Mouse (Mus musculus) forebrain, embryonic 15.5 days (tissue): ENCODE measurements around the gene Dyx1c1. TPM values are rescaled to one million over a fixed set of nuclear protein-coding genes. Genes with fewer than 3 reads are reported as not detected.

ENCODE experiments used
- ATAC-seq: fragments of 200-750 bp; cut with Nextera tagmentation; replicated peaks from 2 replicates; pipeline ENCODE4 v1.8.0; 2017; ENCODE audit warnings: mild to moderate bottlenecking, moderate TSS enrichment, moderate library complexity
- H3K27ac ChIP-seq: fragments of 300-500 bp; sonication (generic); replicated peaks from 2 replicates; pipeline ENCODE4 v1.5.1; 2015; ENCODE audit warnings: mild to moderate bottlenecking, inconsistent platforms
- H3K27me3 ChIP-seq: fragments of 300-500 bp; sonication (generic); 2 replicates; pipeline ENCODE4 v1.6.1; 2015; ENCODE audit warnings: inconsistent platforms
- H3K36me3 ChIP-seq: fragments of 300-500 bp; sonication (generic); 2 replicates; pipeline ENCODE4 v1.6.1; 2015; ENCODE audit warnings: mild to moderate bottlenecking, inconsistent platforms
- H3K4me1 ChIP-seq: fragments of 300-500 bp; sonication (generic); 2 replicates; pipeline ENCODE4 v1.6.1; 2015; ENCODE audit warnings: inconsistent platforms
- H3K4me2 ChIP-seq: fragments of 300-500 bp; sonication (generic); replicated peaks from 2 replicates; pipeline ENCODE4 v1.6.1; 2015; ENCODE audit warnings: mild to moderate bottlenecking, inconsistent platforms
- H3K4me3 ChIP-seq: fragments of 300-500 bp; sonication (generic); 2 replicates; pipeline ENCODE4 v1.5.1; 2015; ENCODE audit warnings: mild to moderate bottlenecking, inconsistent platforms
- H3K9ac ChIP-seq: fragments of 300-500 bp; sonication (generic); replicated peaks from 2 replicates; pipeline ENCODE4 v1.6.1; 2015; ENCODE audit warnings: mild to moderate bottlenecking, inconsistent platforms
- H3K9me3 ChIP-seq: fragments of 300-500 bp; sonication (generic); 2 replicates; pipeline ENCODE4 v1.6.1; 2016; ENCODE audit warnings: inconsistent platforms
- WGBS: fragments of 180-500 bp; shearing (Covaris S2); methylation state at CpG from one replicate; pipeline ENCODE4 v1.1.7; 2015; ENCODE audit warnings: mixed read lengths; 5-methylcytosine and 5-hydroxymethylcytosine counted together
- microRNA-seq: library from miRNA; unstranded; fragments of <30 nt; microRNA quantifications from one replicate; pipeline ENCODE4, GENCODE M21; 2016
- polyA plus RNA-seq: library from polyadenylated mRNA; unstranded; fragments of >200 nt; fragmentation: Nextera tagmentation; extraction: Ambion mirVana; gene quantifications from 2 replicates; pipeline ENCODE4 v1.2.1, GENCODE M21; 2015

Dyx1c1 gene
- polyA plus RNA-seq, 1 experiment from 2014 or later: 2.4 TPM

DNA sequence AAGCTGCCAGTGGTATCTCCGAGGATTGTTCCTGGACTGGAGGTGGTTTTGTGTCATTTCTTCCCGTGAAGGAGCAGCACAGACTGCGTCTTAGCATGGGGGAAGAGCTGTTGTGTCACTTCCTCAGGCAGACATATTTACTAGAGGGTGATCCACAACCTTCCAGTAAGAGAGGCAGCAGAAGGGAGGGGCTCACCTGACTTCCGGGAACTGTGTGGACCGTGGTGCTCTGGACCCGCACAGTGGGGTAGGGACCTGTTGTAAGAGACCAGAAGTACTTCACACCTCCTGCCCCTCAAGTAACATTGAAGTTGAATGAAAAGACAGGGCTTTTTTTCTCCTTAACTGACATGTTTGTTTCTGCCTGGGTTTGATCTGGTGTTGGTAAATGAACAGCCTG is 46.5 kb downstream of the Dyx1c1 start:
- H3K9ac ChIP-seq: no peak overlapping the region
- H3K4me1 ChIP-seq: no peaks in the 10 kb centered on the region
- no peak overlapping the region for H3K4me2 ChIP-seq
- H3K27me3 ChIP-seq: no peaks in the 10 kb centered on the region
- H3K4me3 ChIP-seq: no peak overlapping the region
- WGBS: 90% methylated on average over 6 of the region's 6 CpGs
- H3K27ac ChIP-seq: no peak overlapping the region
- ATAC-seq: no peak
- peaks cover 62% of the 10 kb centered on the region for H3K36me3 ChIP-seq
- H3K9me3 ChIP-seq: no peaks in the 10 kb centered on the region

DNA sequence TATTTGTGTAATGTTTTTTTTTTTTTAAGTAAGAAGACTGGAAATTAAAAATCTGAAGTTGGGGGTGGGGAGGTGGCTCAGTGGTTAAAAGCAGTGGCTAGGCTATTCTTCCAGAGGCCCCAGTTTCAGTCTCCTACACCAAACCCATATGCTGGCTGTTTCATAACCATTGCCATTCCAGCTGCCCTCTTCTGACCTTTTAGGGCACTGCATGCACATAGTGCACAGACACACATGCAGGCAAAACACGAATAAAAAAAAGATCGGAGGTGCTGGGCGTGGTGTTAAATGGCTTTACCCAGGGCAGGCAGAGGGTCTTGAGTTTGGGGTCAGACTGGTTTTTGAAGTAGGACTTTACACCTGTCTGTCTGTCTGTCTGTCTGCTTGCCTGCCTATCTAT is 47.6 kb downstream of the Dyx1c1 start:
- Histone ChIP-seq H3K9ac (no peak overlapping the region), H3K4me2 (no peak overlapping the region), H3K9me3 (no peaks in the 10 kb centered on the region), H3K4me1 (no peaks in the 10 kb centered on the region), H3K4me3 (no peak overlapping the region), H3K27ac (no peak overlapping the region), H3K27me3 (no peaks in the 10 kb centered on the region), H3K36me3 (peaks cover 65% of the 10 kb centered on the region)
- ATAC-seq: no peak
- WGBS: 95% methylated on average over 3 of the region's 3 CpGs

DNA sequence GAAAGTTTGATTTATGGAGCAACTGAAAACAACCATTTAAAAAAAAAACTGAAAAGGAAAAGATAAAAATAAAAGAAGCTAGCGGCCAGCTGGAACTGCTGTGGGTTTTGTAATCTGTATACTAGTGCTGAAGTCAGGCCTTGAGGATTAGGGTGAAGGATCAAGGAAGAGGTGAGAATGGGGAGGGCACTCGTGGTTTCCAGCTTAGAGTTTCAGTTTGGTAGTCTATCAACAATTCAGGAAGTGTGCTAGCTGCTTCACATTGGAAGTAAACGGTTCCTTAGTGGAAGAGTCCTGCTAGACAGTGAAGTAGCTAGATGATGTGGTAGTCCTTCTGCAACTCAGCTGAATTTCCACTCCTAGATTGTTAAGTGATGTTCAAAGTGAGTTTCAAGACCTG is 49.8 kb downstream of the Dyx1c1 start:
- H3K9me3 ChIP-seq: no peaks in the 10 kb centered on the region
- H3K9ac ChIP-seq: no peak overlapping the region
- no peaks in the 10 kb centered on the region for H3K4me1 ChIP-seq
- no peaks in the 10 kb centered on the region for H3K27me3 ChIP-seq
- H3K36me3 ChIP-seq: peaks cover 77% of the 10 kb centered on the region
- no peak overlapping the region for H3K4me3 ChIP-seq
- ATAC-seq: no peak
- WGBS: 75% methylated on average over 3 of the region's 3 CpGs
- H3K27ac ChIP-seq: no peak overlapping the region
- H3K4me2 ChIP-seq: no peak overlapping the region

DNA sequence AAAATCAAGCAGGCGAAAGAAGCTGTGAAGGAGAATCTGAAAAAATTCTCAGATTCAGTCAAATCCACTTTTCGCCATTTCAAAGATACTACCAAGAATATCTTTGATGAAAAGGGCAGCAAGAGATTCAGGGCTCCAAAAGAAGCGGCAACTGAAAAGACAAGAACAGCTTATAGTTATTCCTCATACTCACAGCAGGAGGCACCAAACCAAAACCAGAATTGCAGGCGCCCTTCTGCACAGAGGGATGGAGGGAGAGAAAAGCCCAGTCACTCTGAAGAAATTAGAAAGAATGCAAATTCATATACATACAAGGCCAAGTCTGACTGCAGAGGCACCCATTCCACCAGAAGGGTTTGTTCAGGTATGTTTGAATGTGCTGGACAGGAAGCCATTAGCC is 54.0 kb downstream of the Dyx1c1 start:
- no peaks in the 10 kb centered on the region for H3K4me1 ChIP-seq
- H3K36me3 ChIP-seq: peaks cover 84% of the 10 kb centered on the region
- no peaks in the 10 kb centered on the region for H3K9me3 ChIP-seq
- no peak overlapping the region for H3K4me3 ChIP-seq
- 87% methylated on average over 4 of the region's 4 CpGs for WGBS
- H3K27me3 ChIP-seq: no peaks in the 10 kb centered on the region
- no peak overlapping the region for H3K4me2 ChIP-seq
- no peak for ATAC-seq
- no peak overlapping the region for H3K27ac ChIP-seq
- H3K9ac ChIP-seq: no peak overlapping the region

- H3K4me2 ChIP-seq: no peak overlapping the region
- H3K27ac ChIP-seq: no peak overlapping the region
- H3K9me3 ChIP-seq: no peaks in the 10 kb centered on the region
- no peak for ATAC-seq
- WGBS: 90% methylated on average over 13 of the region's 13 CpGs
- peaks cover 77% of the 10 kb centered on the region for H3K36me3 ChIP-seq
- no peaks in the 10 kb centered on the region for H3K4me1 ChIP-seq
- H3K4me3 ChIP-seq: no peak overlapping the region
- H3K9ac ChIP-seq: no peak overlapping the region
- no peaks in the 10 kb centered on the region for H3K27me3 ChIP-seq
These were observed 56.1 kb downstream of the Dyx1c1 start for GRCm38 (mm10) chr9:73014724-73015123.

DNA sequence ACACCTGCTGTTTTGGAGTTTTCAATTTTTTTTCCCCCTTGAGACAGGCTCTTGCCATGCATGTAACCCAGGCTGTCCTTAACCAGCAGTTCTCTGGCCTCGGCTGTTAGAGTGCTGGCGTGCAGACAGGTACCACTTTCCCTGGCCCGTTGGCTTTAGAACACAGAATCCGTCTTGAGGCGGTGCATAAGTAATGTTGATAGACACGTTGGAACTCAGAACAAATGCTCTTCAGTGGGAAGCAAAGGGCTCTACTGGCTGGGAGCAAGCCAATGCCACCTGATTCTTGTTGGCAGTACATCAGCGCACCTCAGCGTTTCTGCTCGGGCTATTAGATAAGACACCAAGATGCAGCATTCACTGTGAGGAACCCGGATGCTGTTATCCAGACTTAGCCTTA is 61.3 kb downstream of the Dyx1c1 start:
- Histone ChIP-seq H3K4me2 (no peak overlapping the region), H3K27ac (no peak overlapping the region), H3K9me3 (no peaks in the 10 kb centered on the region), H3K36me3 (peaks cover 52% of the 10 kb centered on the region), H3K27me3 (no peaks in the 10 kb centered on the region), H3K4me1 (no peaks in the 10 kb centered on the region), H3K9ac (no peak overlapping the region), H3K4me3 (no peak overlapping the region)
- ATAC-seq: no peak
- WGBS: 90% methylated on average over 10 of the region's 10 CpGs

DNA sequence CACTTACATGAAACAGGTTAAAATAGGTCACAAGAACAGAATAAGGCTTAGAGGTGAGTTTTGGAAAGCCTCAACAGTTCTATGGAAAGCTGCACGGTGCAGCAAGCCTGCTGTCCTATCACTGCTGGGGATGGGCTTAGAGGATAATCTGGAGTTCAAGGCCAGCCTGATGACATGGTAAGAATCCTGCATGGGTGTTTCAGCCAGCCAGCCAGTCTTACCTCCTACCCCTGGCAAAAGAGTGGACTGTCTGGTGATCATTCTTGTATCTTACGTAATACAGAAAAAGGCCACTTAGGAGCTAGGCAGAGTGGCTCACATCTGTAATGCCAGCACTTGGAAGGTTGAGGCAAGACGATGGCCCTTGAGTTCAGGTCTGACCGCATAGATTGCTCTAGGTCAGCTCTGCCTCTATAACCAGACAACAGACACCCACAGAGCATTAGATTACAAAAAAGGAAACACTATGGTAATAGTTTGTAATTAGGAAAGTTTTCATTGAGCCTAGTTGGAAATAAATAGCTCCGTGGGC is 62.0 kb downstream of the Dyx1c1 start:
- WGBS: 92% methylated on average over 5 of the region's 5 CpGs
- H3K27me3 ChIP-seq: no peaks in the 10 kb centered on the region

More for the DNA sequence above, 62.0 kb downstream of the Dyx1c1 start:
- Histone ChIP-seq H3K4me1 (peaks cover 2% of the 10 kb centered on the region; the same call in 1 of the 2 replicates), H3K9me3 (no peaks in the 10 kb centered on the region), H3K9ac (no peak overlapping the region), H3K4me3 (no peak overlapping the region), H3K36me3 (peaks cover 46% of the 10 kb centered on the region), H3K4me2 (no peak overlapping the region), H3K27ac (no peak overlapping the region)
- ATAC-seq: no peak

Small RNAs within 50 kb of the gene (microRNA-seq; reads per million reads assigned to microRNA genes)
- gene Gm27353: not detected

Other genes starting within 250 kb of the Dyx1c1 start
- 0.20 and 0.46 TPM in 2 replicates for gene Prtg, start 151.9 kb upstream of the Dyx1c1 start, polyA plus RNA-seq
- 14.8 and 15.4 TPM in 2 replicates for gene Pygo1, start 33.1 kb upstream of the Dyx1c1 start, polyA plus RNA-seq
- gene Gm44503, start 67 bp downstream of the Dyx1c1 start, polyA plus RNA-seq: not detected in 2 replicates
- gene Ccpg1os, start 26.6 kb downstream of the Dyx1c1 start, polyA plus RNA-seq: 21.5 and 23.8 TPM in 2 replicates
- gene Ccpg1, start 26.6 kb downstream of the Dyx1c1 start, polyA plus RNA-seq: 46.5 and 47.5 TPM in 2 replicates
- gene Pigb, start 81.6 kb downstream of the Dyx1c1 start, polyA plus RNA-seq: 11.7 and 12.7 TPM in 2 replicates
- 1.0 and 1.2 TPM in 2 replicates for gene Rab27a, start 86.1 kb downstream of the Dyx1c1 start, polyA plus RNA-seq
- gene Khdc3, start 143.1 kb downstream of the Dyx1c1 start, polyA plus RNA-seq: not detected in 2 replicates
- not detected in 2 replicates for gene Gm20509, start 143.7 kb downstream of the Dyx1c1 start, polyA plus RNA-seq
- gene Rsl24d1, start 154.6 kb downstream of the Dyx1c1 start, polyA plus RNA-seq: 123 and 125 TPM in 2 replicates